Mouse (Mus musculus) thymus, adult 2 months (tissue): ENCODE measurements around the gene Ube2ql1. TPM values are rescaled to one million over a fixed set of nuclear protein-coding genes. Genes with fewer than 3 reads are reported as not detected.

Source experiments
- DNase-seq: peaks from one replicate; pipeline ENCODE4 v3.0.0; 2021
- H3K27ac ChIP-seq: fragments of 200-500 bp; 2 replicates; pipeline ENCODE4 v1.5.1; 2012; ENCODE audit warnings: low read length, control low read depth; ENCODE audit not compliant: control insufficient read depth, insufficient read depth
- H3K27me3 ChIP-seq: fragments of 200-500 bp; 2 replicates; pipeline ENCODE4 v1.6.1; 2012; ENCODE audit warnings: mild to moderate bottlenecking, low read length, moderate library complexity, mixed read lengths; ENCODE audit not compliant: control insufficient read depth, insufficient read depth
- H3K36me3 ChIP-seq: fragments of 200-500 bp; 2 replicates; pipeline ENCODE4 v1.6.1; 2012; ENCODE audit warnings: mild to moderate bottlenecking, low read length, moderate library complexity; ENCODE audit not compliant: control insufficient read depth, insufficient read depth
- H3K4me1 ChIP-seq: fragments of 200-500 bp; replicated peaks from 2 replicates; pipeline ENCODE4 v1.6.1; 2012; ENCODE audit warnings: low read length; ENCODE audit not compliant: control insufficient read depth, insufficient read depth
- H3K4me3 ChIP-seq: fragments of 200-500 bp; 2 replicates; pipeline ENCODE4 v1.5.1; 2012; ENCODE audit warnings: mild to moderate bottlenecking, low read length, control low read depth, moderate library complexity; ENCODE audit not compliant: control insufficient read depth, insufficient read depth
- CTCF ChIP-seq: fragments of 200-500 bp; IDR thresholded peaks from 2 replicates; pipeline ENCODE4 v1.5.1; 2012; ENCODE audit warnings: mild to moderate bottlenecking, control low read depth, low read length, moderate library complexity, borderline replicate concordance; ENCODE audit not compliant: control insufficient read depth, poor library complexity, insufficient read depth; ENCODE audit errors: extremely low read depth
- POLR2A ChIP-seq: fragments of 200-500 bp; IDR thresholded peaks from 2 replicates; pipeline ENCODE4 v1.6.1; 2012; ENCODE audit warnings: mild to moderate bottlenecking, low read length, control low read depth, moderate library complexity; ENCODE audit not compliant: control insufficient read depth, poor library complexity, insufficient read depth; ENCODE audit errors: extremely low read depth
- WGBS: fragments of 180-500 bp; shearing (Covaris S2); methylation state at CpG from one replicate; pipeline ENCODE4 v1.1.7; 2018; 5-methylcytosine and 5-hydroxymethylcytosine counted together
- polyA plus RNA-seq: library from polyadenylated mRNA; depleted of rRNA; stranded (reverse); fragments of >200 nt; gene quantifications from 2 replicates; pipeline ENCODE4 v1.2.3, GENCODE M21; 2012; rRNA removed

Ube2ql1 gene
- polyA plus RNA-seq, 1 experiment: 2.7 TPM

DNA sequence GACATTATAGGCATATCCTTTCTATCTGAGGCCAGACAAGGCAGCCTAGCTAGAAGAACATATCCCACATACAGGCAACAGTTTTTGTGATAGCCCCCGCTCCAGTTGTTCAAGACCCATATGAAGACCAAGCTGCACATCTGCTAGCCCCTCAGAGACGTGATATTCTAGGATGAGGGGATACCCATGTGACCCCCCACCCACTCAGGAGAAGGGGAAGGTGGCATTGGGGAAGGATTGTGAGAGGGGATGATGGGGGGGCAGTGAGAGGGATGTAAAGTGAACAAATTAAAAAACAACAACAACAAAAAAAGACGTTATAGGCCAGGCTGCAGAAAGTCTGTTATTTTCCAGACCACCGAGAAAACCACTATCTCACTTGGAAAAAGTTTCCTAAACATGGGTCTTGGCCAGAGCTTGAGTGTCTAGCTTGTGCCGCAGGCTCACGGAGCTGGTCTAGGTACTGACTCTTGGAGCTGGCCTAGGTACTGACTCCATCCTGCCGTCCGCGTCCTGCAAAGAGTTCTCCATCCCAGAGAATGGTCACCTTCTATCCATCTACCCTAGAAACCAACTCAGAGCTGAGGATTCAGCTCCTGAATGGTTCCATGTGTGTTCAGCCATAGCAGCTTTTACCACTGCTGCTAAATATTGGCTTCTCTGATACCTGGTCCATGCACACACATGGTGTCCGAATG, 65.6 kb downstream of the Ube2ql1 start:
- H3K27me3 ChIP-seq: no peaks in the 10 kb centered on the region
- no peak overlapping the region for H3K27ac ChIP-seq
- no peak for DNase-seq
- no peaks in the 10 kb centered on the region for H3K36me3 ChIP-seq
- 59% methylated on average over 10 of the region's 10 CpGs for whole genome bisulfite sequencing
- no peak overlapping the region for H3K4me3 ChIP-seq
- TF ChIP-seq CTCF: no peak
- TF ChIP-seq POLR2A: no peak
- no peaks in the 10 kb centered on the region for H3K4me1 ChIP-seq

- DNase-seq: no peak
- Histone ChIP-seq H3K4me3 (no peak overlapping the region), H3K36me3 (no peaks in the 10 kb centered on the region), H3K27me3 (no peaks in the 10 kb centered on the region), H3K4me1 (no peaks in the 10 kb centered on the region), H3K27ac (no peak overlapping the region)
- 86% methylated on average over 5 of the region's 5 CpGs for WGBS
- no peak for TF ChIP-seq CTCF
- TF ChIP-seq POLR2A: no peak
These were observed 66.3 kb downstream of the Ube2ql1 start for GRCm38 (mm10) chr13:69673197-69673920.

GRCm38 (mm10) chr13:69672565-69672964, 67.1 kb downstream of the Ube2ql1 start:
- no peak overlapping the region for H3K4me3 ChIP-seq
- TF ChIP-seq CTCF (no peak), POLR2A (no peak)
- H3K4me1 ChIP-seq: no peaks in the 10 kb centered on the region
- 94% methylated on average over 10 of the region's 10 CpGs for WGBS
- DNase-seq: no peak
- no peaks in the 10 kb centered on the region for H3K36me3 ChIP-seq
- H3K27ac ChIP-seq: no peak overlapping the region
- H3K27me3 ChIP-seq: no peaks in the 10 kb centered on the region

DNA sequence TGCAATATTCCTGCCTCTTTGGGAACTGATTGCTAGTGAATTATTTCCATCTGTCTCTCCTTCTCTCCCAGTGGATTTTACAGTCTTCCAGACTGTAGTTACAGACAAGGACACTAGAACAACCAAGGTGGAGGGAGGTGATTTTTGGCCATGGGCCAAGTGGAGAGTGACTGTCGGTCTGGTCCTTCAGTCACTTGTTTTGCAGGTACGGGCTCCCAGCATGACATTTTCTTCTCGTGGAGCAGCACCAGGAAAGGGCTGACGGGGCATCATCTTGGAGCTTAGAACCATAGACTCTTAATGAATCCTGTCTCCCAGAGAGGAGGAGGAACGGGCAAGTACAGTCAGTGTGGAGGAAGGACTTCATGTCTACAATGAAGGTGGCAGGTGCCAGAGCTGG, 67.6 kb downstream of the Ube2ql1 start:
- Histone ChIP-seq H3K4me1 (no peaks in the 10 kb centered on the region), H3K27ac (no peak overlapping the region), H3K4me3 (no peak overlapping the region), H3K27me3 (no peaks in the 10 kb centered on the region), H3K36me3 (no peaks in the 10 kb centered on the region)
- no peak for DNase-seq
- no peak for TF ChIP-seq POLR2A
- TF ChIP-seq CTCF: no peak
- WGBS: 82% methylated on average over 5 of the region's 5 CpGs

- TF ChIP-seq POLR2A (no peak), CTCF (no peak)
- H3K27me3 ChIP-seq: no peaks in the 10 kb centered on the region
- 71% methylated on average over 3 of the region's 3 CpGs for WGBS
- no peaks in the 10 kb centered on the region for H3K36me3 ChIP-seq
- no peaks in the 10 kb centered on the region for H3K4me1 ChIP-seq
- H3K27ac ChIP-seq: no peak overlapping the region
- DNase-seq: no peak
- no peak overlapping the region for H3K4me3 ChIP-seq
These were observed 85.2 kb downstream of the Ube2ql1 start for GRCm38 (mm10) chr13:69654508-69654907.

Other genes with a start within 250 kb of the Ube2ql1 start
- gene Nsun2, start 206.1 kb downstream of the Ube2ql1 start, polyA plus RNA-seq: 74.1 and 86.5 TPM in 2 replicates
- gene Tent4a, start 205.3 kb downstream of the Ube2ql1 start, polyA plus RNA-seq: 22.2 and 32.2 TPM in 2 replicates
- gene Srd5a1, start 128.4 kb downstream of the Ube2ql1 start, polyA plus RNA-seq: 6.2 and 6.7 TPM in 2 replicates
- 69.3 and 75.0 TPM in 2 replicates for gene Med10, start 62.5 kb upstream of the Ube2ql1 start, polyA plus RNA-seq